Mouse (Mus musculus): ENCODE measurements around the gene Cela3b. TPM values are rescaled to one million over a fixed set of nuclear protein-coding genes. Genes with fewer than 3 reads are reported as not detected.

Gene Cela3b
- total and polyA plus RNA-seq, 2 experiments from 2014 or later, result not detected

- H3K4me3 ChIP-seq (ENCODE audit: low read depth, low read length), result no peak overlapping the region
- no peak overlapping the region for H3K27ac ChIP-seq (ENCODE audit: low read depth, low read length)
- H3K36me3 ChIP-seq (ENCODE audit: insufficient read depth), result no peaks in the 10 kb centered on the region
- no peaks in the 10 kb centered on the region; the same call in 1 of the 2 replicates for H3K4me1 ChIP-seq (ENCODE audit: insufficient read depth)
- DNase-seq (no peak), ATAC-seq (no peak)
- 95% methylated on average over 6 of the region's 6 CpGs for WGBS
- H3K27me3 ChIP-seq (ENCODE audit: insufficient read depth, low read length), result no peaks in the 10 kb centered on the region
- TF ChIP-seq CTCF (IDR thresholded peaks at IDR 0.05; ENCODE audit: low read depth), result no peak
- H3K4me2 ChIP-seq (ENCODE audit: low read depth), result no peak overlapping the region
- H3K9ac ChIP-seq, result no peak overlapping the region
- H3K9me3 ChIP-seq (ENCODE audit: low read length), result no peaks in the 10 kb centered on the region
Measured at GRCm38 (mm10) chr4:137452190-137452589, 21.9 kb upstream of the Cela3b start.

GRCm38 (mm10) chr4:137449715-137450114, 19.4 kb upstream of the Cela3b start:
- Histone ChIP-seq H3K9me3 (ENCODE audit: low read length) (no peaks in the 10 kb centered on the region), H3K27ac (ENCODE audit: low read depth, low read length) (no peak overlapping the region), H3K27me3 (ENCODE audit: insufficient read depth, low read length) (no peaks in the 10 kb centered on the region), H3K4me3 (ENCODE audit: low read depth, low read length) (no peak overlapping the region), H3K9ac (no peak overlapping the region), H3K4me1 (ENCODE audit: insufficient read depth) (no peaks in the 10 kb centered on the region; the same call in 1 of the 2 replicates), H3K4me2 (ENCODE audit: low read depth) (no peak overlapping the region), H3K36me3 (ENCODE audit: insufficient read depth) (no peaks in the 10 kb centered on the region)
- no peak for ATAC-seq
- no peak for TF ChIP-seq CTCF (IDR thresholded peaks at IDR 0.05; ENCODE audit: low read depth)
- WGBS, result 81% methylated on average over 10 of the region's 10 CpGs
- DNase-seq, result no peak

- H3K9ac ChIP-seq, result no peak overlapping the region
- H3K27ac ChIP-seq (ENCODE audit: low read depth, low read length), result no peak overlapping the region
- H3K4me1 ChIP-seq (ENCODE audit: insufficient read depth), result no peaks in the 10 kb centered on the region; the same call in 1 of the 2 replicates
- no peaks in the 10 kb centered on the region for H3K36me3 ChIP-seq (ENCODE audit: insufficient read depth)
- no peaks in the 10 kb centered on the region for H3K9me3 ChIP-seq (ENCODE audit: low read length)
- DNase-seq, result no peak
- H3K27me3 ChIP-seq (ENCODE audit: insufficient read depth, low read length), result no peaks in the 10 kb centered on the region
- 85% methylated on average over 2 of the region's 2 CpGs for WGBS
- no peak overlapping the region for H3K4me3 ChIP-seq (ENCODE audit: low read depth, low read length)
- ATAC-seq, result no peak
- TF ChIP-seq CTCF (IDR thresholded peaks at IDR 0.05; ENCODE audit: low read depth), result no peak
- no peak overlapping the region for H3K4me2 ChIP-seq (ENCODE audit: low read depth)
Measured at GRCm38 (mm10) chr4:137449132-137449531, 18.8 kb upstream of the Cela3b start.

- Histone ChIP-seq H3K9me3 (ENCODE audit: low read length) (no peaks in the 10 kb centered on the region), H3K36me3 (ENCODE audit: insufficient read depth) (no peaks in the 10 kb centered on the region), H3K27ac (ENCODE audit: low read depth, low read length) (no peak overlapping the region), H3K4me3 (ENCODE audit: low read depth, low read length) (no peak overlapping the region), H3K27me3 (ENCODE audit: insufficient read depth, low read length) (no peaks in the 10 kb centered on the region), H3K4me1 (ENCODE audit: insufficient read depth) (no peaks in the 10 kb centered on the region; the same call in 1 of the 2 replicates), H3K9ac (no peak overlapping the region), H3K4me2 (ENCODE audit: low read depth) (no peak overlapping the region)
- WGBS, result 41% methylated on average over 2 of the region's 2 CpGs
- ATAC-seq (no peak), DNase-seq (no peak)
- no peak for TF ChIP-seq CTCF (IDR thresholded peaks at IDR 0.05; ENCODE audit: low read depth)
Measured at GRCm38 (mm10) chr4:137448641-137449040, 18.3 kb upstream of the Cela3b start.

- ATAC-seq, result no peak
- no peak for TF ChIP-seq CTCF (IDR thresholded peaks at IDR 0.05; ENCODE audit: low read depth)
- WGBS, result 12% methylated on average over 6 of the region's 6 CpGs
- DNase-seq, result no peak
- no peaks in the 10 kb centered on the region for H3K27me3 ChIP-seq (ENCODE audit: insufficient read depth, low read length)
- H3K4me1 ChIP-seq (ENCODE audit: insufficient read depth), result no peaks in the 10 kb centered on the region; the same call in 1 of the 2 replicates
- H3K9ac ChIP-seq, result no peak overlapping the region
- H3K36me3 ChIP-seq (ENCODE audit: insufficient read depth), result no peaks in the 10 kb centered on the region
- no peak overlapping the region for H3K4me2 ChIP-seq (ENCODE audit: low read depth)
- H3K27ac ChIP-seq (ENCODE audit: low read depth, low read length), result no peak overlapping the region
- no peaks in the 10 kb centered on the region for H3K9me3 ChIP-seq (ENCODE audit: low read length)
- no peak overlapping the region for H3K4me3 ChIP-seq (ENCODE audit: low read depth, low read length)
Measured at GRCm38 (mm10) chr4:137448197-137448596, 17.9 kb upstream of the Cela3b start.

GRCm38 (mm10) chr4:137447363-137448196, 17.2 kb upstream of the Cela3b start:
- no peak for TF ChIP-seq CTCF (IDR thresholded peaks at IDR 0.05; ENCODE audit: low read depth)
- no peak overlapping the region for H3K9ac ChIP-seq
- no peaks in the 10 kb centered on the region for H3K36me3 ChIP-seq (ENCODE audit: insufficient read depth)
- ATAC-seq (no peak), DNase-seq (no peak)
- H3K4me1 ChIP-seq (ENCODE audit: insufficient read depth), result no peaks in the 10 kb centered on the region; the same call in 1 of the 2 replicates
- H3K27me3 ChIP-seq (ENCODE audit: insufficient read depth, low read length), result no peaks in the 10 kb centered on the region
- H3K27ac ChIP-seq (ENCODE audit: low read depth, low read length), result no peak overlapping the region
- 66% methylated on average over 7 of the region's 7 CpGs for WGBS
- H3K4me3 ChIP-seq (ENCODE audit: low read depth, low read length), result no peak overlapping the region
- H3K9me3 ChIP-seq (ENCODE audit: low read length), result no peaks in the 10 kb centered on the region
- no peak overlapping the region for H3K4me2 ChIP-seq (ENCODE audit: low read depth)

GRCm38 (mm10) chr4:137445881-137446280, 15.5 kb upstream of the Cela3b start:
- H3K4me3 ChIP-seq (ENCODE audit: low read depth, low read length), result no peak overlapping the region
- TF ChIP-seq CTCF (IDR thresholded peaks at IDR 0.05; ENCODE audit: low read depth), result no peak
- no peaks in the 10 kb centered on the region for H3K9me3 ChIP-seq (ENCODE audit: low read length)
- WGBS, result 91% methylated on average over 4 of the region's 4 CpGs
- H3K36me3 ChIP-seq (ENCODE audit: insufficient read depth), result no peaks in the 10 kb centered on the region
- ATAC-seq (no peak), DNase-seq (no peak)
- no peaks in the 10 kb centered on the region for H3K27me3 ChIP-seq (ENCODE audit: insufficient read depth, low read length)
- no peak overlapping the region for H3K9ac ChIP-seq
- no peak overlapping the region for H3K27ac ChIP-seq (ENCODE audit: low read depth, low read length)
- H3K4me2 ChIP-seq (ENCODE audit: low read depth), result no peak overlapping the region
- H3K4me1 ChIP-seq (ENCODE audit: insufficient read depth), result no peaks in the 10 kb centered on the region; the same call in 1 of the 2 replicates

Data from forebrain, postnatal 0 days (tissue).